Mouse (Mus musculus): ENCODE measurements around the gene Trappc10. TPM values are rescaled to one million over a fixed set of nuclear protein-coding genes. Genes with fewer than 3 reads are reported as not detected.

Gene Trappc10
- polyA plus RNA-seq, 1 experiment from 2014 or later = 28.1 TPM

GRCm38 (mm10) chr10:78236885-78237629, 7.4 kb downstream of the Trappc10 start:
- no peak for ATAC-seq
- WGBS = 63% methylated on average over 8 of the region's 8 CpGs
- no peak overlapping the region for H3K4me2 ChIP-seq (replicated peaks; ENCODE audit: low read depth)
- H3K4me3 ChIP-seq (ENCODE audit: low read depth, low read length) = no peak overlapping the region
- H3K27ac ChIP-seq (ENCODE audit: low read depth, low read length) = no peak overlapping the region
- no peaks in the 10 kb centered on the region for H3K36me3 ChIP-seq (ENCODE audit: control insufficient read depth, insufficient read depth)
- H3K4me1 ChIP-seq (replicated peaks; ENCODE audit: control insufficient read depth, insufficient read depth, low read length) = no peaks in the 10 kb centered on the region
- H3K27me3 ChIP-seq (replicated peaks; ENCODE audit: control insufficient read depth, insufficient read depth, low read length) = no peaks in the 10 kb centered on the region
- H3K9me3 ChIP-seq (ENCODE audit: control insufficient read depth) = no peaks in the 10 kb centered on the region
- TF ChIP-seq CTCF (IDR thresholded peaks at IDR 0.05; ENCODE audit: low read depth) = no peak
- no peak overlapping the region for H3K9ac ChIP-seq (ENCODE audit: low read depth, low read length)

- no peaks in the 10 kb centered on the region for H3K9me3 ChIP-seq (ENCODE audit: control insufficient read depth)
- H3K27ac ChIP-seq (ENCODE audit: low read depth, low read length) = no peak overlapping the region
- no peaks in the 10 kb centered on the region for H3K4me1 ChIP-seq (replicated peaks; ENCODE audit: control insufficient read depth, insufficient read depth, low read length)
- H3K36me3 ChIP-seq (ENCODE audit: control insufficient read depth, insufficient read depth) = peaks cover 13% of the 10 kb centered on the region
- H3K4me3 ChIP-seq (ENCODE audit: low read depth, low read length) = no peak overlapping the region
- TF ChIP-seq CTCF (IDR thresholded peaks at IDR 0.05; ENCODE audit: low read depth) = no peak
- H3K27me3 ChIP-seq (replicated peaks; ENCODE audit: control insufficient read depth, insufficient read depth, low read length) = no peaks in the 10 kb centered on the region
- no peak overlapping the region for H3K9ac ChIP-seq (ENCODE audit: low read depth, low read length)
- no peak overlapping the region for H3K4me2 ChIP-seq (replicated peaks; ENCODE audit: low read depth)
- 64% methylated on average over 6 of the region's 6 CpGs for WGBS
- 0 out of 2 replicates have a peak, but pooled peaks have one; percentile 23 for ATAC-seq
Observed at GRCm38 (mm10) chr10:78233756-78234155, 10.7 kb downstream of the Trappc10 start.

- Histone ChIP-seq H3K9ac (ENCODE audit: low read depth, low read length) (no peak overlapping the region), H3K27ac (ENCODE audit: low read depth, low read length) (no peak overlapping the region), H3K36me3 (ENCODE audit: control insufficient read depth, insufficient read depth) (peaks cover 13% of the 10 kb centered on the region), H3K4me3 (ENCODE audit: low read depth, low read length) (no peak overlapping the region), H3K9me3 (ENCODE audit: control insufficient read depth) (no peaks in the 10 kb centered on the region), H3K27me3 (replicated peaks; ENCODE audit: control insufficient read depth, insufficient read depth, low read length) (no peaks in the 10 kb centered on the region), H3K4me1 (replicated peaks; ENCODE audit: control insufficient read depth, insufficient read depth, low read length) (no peaks in the 10 kb centered on the region), H3K4me2 (replicated peaks; ENCODE audit: low read depth) (no peak overlapping the region)
- TF ChIP-seq CTCF (IDR thresholded peaks at IDR 0.05; ENCODE audit: low read depth) = no peak
- ATAC-seq = 0 out of 2 replicates have a peak, but pooled peaks have one; percentile 18
- 76% methylated on average over 5 of the region's 5 CpGs for WGBS
Observed at GRCm38 (mm10) chr10:78233161-78233560, 11.3 kb downstream of the Trappc10 start.

- H3K4me3 ChIP-seq (ENCODE audit: low read depth, low read length) = no peak overlapping the region
- no peak overlapping the region for H3K4me2 ChIP-seq (replicated peaks; ENCODE audit: low read depth)
- no peak for ATAC-seq
- no peak overlapping the region for H3K27ac ChIP-seq (ENCODE audit: low read depth, low read length)
- no peak for TF ChIP-seq CTCF (IDR thresholded peaks at IDR 0.05; ENCODE audit: low read depth)
- peaks cover 16% of the 10 kb centered on the region for H3K36me3 ChIP-seq (ENCODE audit: control insufficient read depth, insufficient read depth)
- no peaks in the 10 kb centered on the region for H3K27me3 ChIP-seq (replicated peaks; ENCODE audit: control insufficient read depth, insufficient read depth, low read length)
- 97% methylated on average over 4 of the region's 4 CpGs for WGBS
- no peaks in the 10 kb centered on the region for H3K4me1 ChIP-seq (replicated peaks; ENCODE audit: control insufficient read depth, insufficient read depth, low read length)
- H3K9me3 ChIP-seq (ENCODE audit: control insufficient read depth) = no peaks in the 10 kb centered on the region
- no peak overlapping the region for H3K9ac ChIP-seq (ENCODE audit: low read depth, low read length)
Observed at GRCm38 (mm10) chr10:78232301-78232980, 12.0 kb downstream of the Trappc10 start.

- peak; percentile 31 for ATAC-seq
- no peak for TF ChIP-seq CTCF (IDR thresholded peaks at IDR 0.05; ENCODE audit: low read depth)
- 50% methylated on average over 5 of the region's 5 CpGs for WGBS
Observed at GRCm38 (mm10) chr10:78228560-78228928, 15.9 kb downstream of the Trappc10 start.

GRCm38 (mm10) chr10:78227875-78228559, 16.4 kb downstream of the Trappc10 start:
- 40% methylated on average over 8 of the region's 8 CpGs for WGBS
- H3K27ac ChIP-seq (ENCODE audit: low read depth, low read length) = peak overlapping the region; percentile 84
- H3K4me2 ChIP-seq (replicated peaks; ENCODE audit: low read depth) = peak overlapping the region; percentile 6

More at GRCm38 (mm10) chr10:78228560-78228928, 15.9 kb downstream of the Trappc10 start:
- peak overlapping the region; percentile 84 for H3K27ac ChIP-seq (ENCODE audit: low read depth, low read length)
- H3K36me3 ChIP-seq (ENCODE audit: control insufficient read depth, insufficient read depth) = peaks cover 16% of the 10 kb centered on the region
- H3K9me3 ChIP-seq (ENCODE audit: control insufficient read depth) = no peaks in the 10 kb centered on the region
- no peak overlapping the region; the same call in 1 of the 2 replicates for H3K4me2 ChIP-seq (replicated peaks; ENCODE audit: low read depth)
- no peak overlapping the region for H3K4me3 ChIP-seq (ENCODE audit: low read depth, low read length)
- no peaks in the 10 kb centered on the region for H3K27me3 ChIP-seq (replicated peaks; ENCODE audit: control insufficient read depth, insufficient read depth, low read length)
- H3K9ac ChIP-seq (ENCODE audit: low read depth, low read length) = no peak overlapping the region
- H3K4me1 ChIP-seq (replicated peaks; ENCODE audit: control insufficient read depth, insufficient read depth, low read length) = no peaks in the 10 kb centered on the region; the same call in 1 of the 2 replicates

More at GRCm38 (mm10) chr10:78227875-78228559, 16.4 kb downstream of the Trappc10 start:
- H3K4me3 ChIP-seq (ENCODE audit: low read depth, low read length) = no peak overlapping the region
- no peaks in the 10 kb centered on the region for H3K27me3 ChIP-seq (replicated peaks; ENCODE audit: control insufficient read depth, insufficient read depth, low read length)
- peaks cover 20% of the 10 kb centered on the region for H3K36me3 ChIP-seq (ENCODE audit: control insufficient read depth, insufficient read depth)
- no peaks in the 10 kb centered on the region for H3K9me3 ChIP-seq (ENCODE audit: control insufficient read depth)
- no peak for TF ChIP-seq CTCF (IDR thresholded peaks at IDR 0.05; ENCODE audit: low read depth)
- ATAC-seq = peak; percentile 87
- H3K4me1 ChIP-seq (replicated peaks; ENCODE audit: control insufficient read depth, insufficient read depth, low read length) = no peaks in the 10 kb centered on the region; the same call in 1 of the 2 replicates
- no peak overlapping the region for H3K9ac ChIP-seq (ENCODE audit: low read depth, low read length)
